Mouse (Mus musculus) mature B cell (primary cell): ENCODE measurements around the gene Espn.

Experiments
- in situ Hi-C: fragments of 300-500 bp; cut with MboI; formaldehyde crosslinking; loops from 2 replicates; pipeline ENCODE4 v1.14.3; 2019

Gene Espn

DNA sequence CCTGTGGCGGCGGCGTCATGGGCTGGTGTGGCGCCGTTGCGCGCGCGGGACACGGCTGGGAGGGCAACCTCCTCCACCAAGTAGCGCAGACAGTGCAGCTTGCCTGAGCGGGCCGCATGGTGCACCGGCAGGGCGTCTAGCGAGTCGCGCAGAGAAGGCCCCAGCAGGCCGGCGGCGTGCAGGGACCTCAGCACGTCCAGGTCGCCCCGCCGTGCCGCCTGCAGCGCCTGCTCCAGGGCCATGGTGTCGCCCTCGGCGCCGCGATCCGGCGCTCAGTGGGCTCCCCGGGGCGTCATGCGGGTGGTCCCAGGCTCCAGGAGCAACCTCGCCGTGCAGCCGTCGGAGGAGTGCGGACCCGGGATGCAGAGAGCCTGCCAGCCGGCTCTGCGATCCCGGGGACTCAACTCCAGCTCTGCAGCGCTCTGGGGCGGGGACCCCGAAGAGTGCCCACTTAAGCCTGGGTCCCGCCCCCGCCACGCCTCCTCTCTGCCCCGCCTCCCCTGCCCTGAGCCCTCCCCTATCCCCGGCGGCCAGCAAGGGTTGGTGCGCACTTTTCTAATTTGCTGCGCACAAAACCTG is at the start of gene Espn:
TSS of gene Espn (minus strand) at position 406 of the 579 bp plus-strand sequence.
- in situ Hi-C loops = no loop called here

GRCm38 (mm10) chr4:152201492-152201891 is 49.3 kb upstream of the Espn start:
- in situ Hi-C loops = no loop called here

- in situ Hi-C loops = no loop called here
Measured at GRCm38 (mm10) chr4:152199617-152200016, 47.4 kb upstream of the Espn start.

- in situ Hi-C loops = no loop called here
Measured at GRCm38 (mm10) chr4:152197545-152197944, 45.4 kb upstream of the Espn start.

- in situ Hi-C loops = no loop called here
Measured at GRCm38 (mm10) chr4:152196276-152196675, 44.1 kb upstream of the Espn start.

DNA sequence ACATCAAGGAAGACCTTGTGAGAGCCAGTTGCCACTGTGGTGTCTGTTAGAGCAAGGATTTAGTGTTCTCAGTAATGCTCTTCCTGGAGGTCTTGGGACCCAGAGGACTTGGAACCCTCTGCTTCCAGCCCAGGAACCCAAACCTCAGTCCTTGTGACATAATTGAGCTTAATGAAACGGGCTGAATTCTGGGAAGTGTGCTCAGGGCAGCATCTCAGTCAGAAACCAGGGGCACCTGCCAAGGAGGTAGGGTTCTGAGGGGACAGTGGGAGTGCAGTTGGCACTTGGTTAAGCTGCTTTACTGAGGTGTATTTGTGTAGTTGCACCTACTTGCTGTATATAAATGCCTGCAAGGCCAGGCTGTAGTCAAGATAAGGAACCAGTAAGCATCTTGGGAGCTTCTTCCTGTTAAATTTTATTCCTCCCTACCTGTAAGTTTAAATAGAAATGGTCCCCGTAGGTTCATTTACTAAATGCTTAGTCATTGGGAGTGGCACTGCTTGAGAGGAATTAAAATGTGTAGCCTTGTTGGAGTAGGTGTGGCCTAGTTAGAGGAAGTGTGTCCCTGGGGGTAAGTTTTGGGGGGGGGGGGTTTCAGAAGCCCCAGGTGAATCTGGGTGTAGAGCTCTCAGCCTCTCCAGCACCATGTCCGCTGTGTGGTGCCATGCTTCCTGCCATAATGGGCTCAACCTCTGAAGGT is 42.5 kb upstream of the Espn start:
- in situ Hi-C loops = no loop called here

GRCm38 (mm10) chr4:152192569-152192968 is 40.4 kb upstream of the Espn start:
- in situ Hi-C loops = no loop called here

DNA sequence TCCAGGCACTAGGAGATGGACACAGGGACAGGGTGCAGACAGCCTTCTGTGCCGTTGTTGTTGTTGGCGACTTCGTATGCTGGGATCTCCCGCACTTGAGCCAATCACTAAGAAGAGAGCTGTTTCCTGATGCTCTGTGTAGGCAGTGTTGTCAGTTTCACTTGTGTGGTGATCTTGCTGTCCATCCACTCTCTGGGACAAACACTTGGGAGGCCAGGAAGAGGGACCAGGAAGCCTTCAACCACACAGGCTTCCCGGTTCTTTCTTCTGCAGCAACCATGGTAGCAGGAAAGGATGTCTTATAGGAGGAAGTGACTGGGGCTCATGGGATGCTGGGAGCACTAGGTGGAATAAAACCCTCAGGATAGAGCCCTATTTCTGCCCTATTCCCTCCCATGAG is 38.5 kb upstream of the Espn start:
- in situ Hi-C loops = no loop called here

DNA sequence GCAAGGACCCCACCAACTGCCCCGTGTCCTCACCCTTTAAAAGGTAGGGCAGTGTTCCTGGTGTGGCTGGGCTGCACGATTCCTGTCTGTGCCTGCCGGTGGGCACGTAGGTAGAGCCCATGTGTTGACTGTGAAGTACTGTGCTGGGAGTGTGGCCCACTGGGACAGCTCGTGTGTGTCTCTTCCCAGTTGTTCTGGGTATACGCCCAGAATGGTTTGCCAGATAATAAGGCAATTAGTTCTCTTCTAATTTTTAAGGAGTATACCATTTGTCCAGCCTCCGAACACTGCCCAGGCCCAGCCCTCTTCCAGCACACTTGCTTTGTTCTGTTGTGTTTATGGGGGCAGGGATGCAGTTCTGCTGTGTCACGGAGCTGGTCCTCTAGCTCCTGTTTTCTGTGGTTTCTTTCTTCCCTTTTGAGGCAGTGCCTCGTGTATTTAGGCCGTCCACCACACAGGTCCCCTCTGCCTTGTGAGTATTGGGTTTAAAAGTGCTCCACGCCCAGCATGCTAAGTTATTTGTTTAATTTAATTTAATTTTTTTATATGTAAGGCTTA is 38.0 kb upstream of the Espn start:
- in situ Hi-C loops = no loop called here

- in situ Hi-C loops = no loop called here
Measured at GRCm38 (mm10) chr4:152189691-152190090, 37.5 kb upstream of the Espn start.

DNA sequence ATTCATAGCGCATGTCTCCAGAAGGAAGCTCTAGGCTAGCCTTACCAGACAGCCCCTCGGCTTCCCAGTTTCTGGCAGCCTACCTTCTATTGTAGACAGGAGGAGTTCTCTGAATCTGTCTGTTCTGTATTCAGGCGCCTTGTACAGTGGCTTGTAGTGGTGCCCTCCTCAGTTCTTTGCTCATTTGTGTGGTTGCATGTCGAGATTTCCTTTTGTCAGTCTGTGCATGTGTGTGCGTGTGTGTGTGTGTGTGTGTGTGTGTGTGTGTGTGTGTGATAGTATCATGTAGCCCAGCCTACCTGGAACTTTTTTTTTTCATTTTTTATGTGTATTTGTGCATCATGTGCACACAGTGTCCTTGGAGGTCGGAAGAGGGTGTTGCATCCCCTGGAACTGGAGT is 36.9 kb upstream of the Espn start:
- in situ Hi-C loops = no loop called here

DNA sequence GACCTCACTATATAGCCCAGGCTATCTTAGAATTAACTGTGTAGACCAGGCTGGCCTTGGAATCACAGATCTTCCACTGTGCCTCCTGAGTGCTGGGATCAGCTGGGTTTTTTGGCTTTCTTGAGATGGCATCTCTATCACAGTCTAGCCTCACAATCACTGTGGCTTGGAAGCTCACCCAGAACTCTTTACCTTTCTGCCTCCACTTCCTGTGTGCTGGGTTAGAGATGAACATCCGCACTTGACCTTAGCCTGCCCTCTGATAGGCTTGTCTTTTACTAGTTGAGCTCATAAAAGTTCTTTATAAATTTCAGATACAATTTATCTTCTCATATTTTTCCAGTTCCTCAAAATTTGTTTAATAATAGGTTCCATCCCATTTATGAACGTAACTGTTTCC is 36.5 kb upstream of the Espn start:
- in situ Hi-C loops = no loop called here

DNA sequence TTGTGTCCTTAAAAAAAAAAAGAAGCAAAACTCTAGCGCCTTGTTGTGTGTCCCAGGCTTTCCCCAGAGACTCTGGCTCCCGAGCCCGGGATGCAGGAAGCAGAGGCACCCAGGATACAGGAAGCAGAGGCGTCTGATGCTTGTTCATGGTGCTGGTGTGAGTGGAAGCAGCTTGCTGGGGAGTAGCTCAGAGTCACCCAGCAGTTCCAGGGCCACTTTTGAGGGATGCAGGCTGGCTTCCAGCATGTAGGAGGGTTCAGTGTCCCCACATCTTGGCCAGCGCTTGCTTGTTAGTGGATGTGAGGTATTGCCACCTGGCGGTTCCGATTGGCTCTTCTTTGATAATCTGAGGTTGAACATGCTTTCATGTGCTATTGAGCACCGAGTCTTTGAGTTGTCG is 35.0 kb upstream of the Espn start:
- in situ Hi-C loops = no loop called here

DNA sequence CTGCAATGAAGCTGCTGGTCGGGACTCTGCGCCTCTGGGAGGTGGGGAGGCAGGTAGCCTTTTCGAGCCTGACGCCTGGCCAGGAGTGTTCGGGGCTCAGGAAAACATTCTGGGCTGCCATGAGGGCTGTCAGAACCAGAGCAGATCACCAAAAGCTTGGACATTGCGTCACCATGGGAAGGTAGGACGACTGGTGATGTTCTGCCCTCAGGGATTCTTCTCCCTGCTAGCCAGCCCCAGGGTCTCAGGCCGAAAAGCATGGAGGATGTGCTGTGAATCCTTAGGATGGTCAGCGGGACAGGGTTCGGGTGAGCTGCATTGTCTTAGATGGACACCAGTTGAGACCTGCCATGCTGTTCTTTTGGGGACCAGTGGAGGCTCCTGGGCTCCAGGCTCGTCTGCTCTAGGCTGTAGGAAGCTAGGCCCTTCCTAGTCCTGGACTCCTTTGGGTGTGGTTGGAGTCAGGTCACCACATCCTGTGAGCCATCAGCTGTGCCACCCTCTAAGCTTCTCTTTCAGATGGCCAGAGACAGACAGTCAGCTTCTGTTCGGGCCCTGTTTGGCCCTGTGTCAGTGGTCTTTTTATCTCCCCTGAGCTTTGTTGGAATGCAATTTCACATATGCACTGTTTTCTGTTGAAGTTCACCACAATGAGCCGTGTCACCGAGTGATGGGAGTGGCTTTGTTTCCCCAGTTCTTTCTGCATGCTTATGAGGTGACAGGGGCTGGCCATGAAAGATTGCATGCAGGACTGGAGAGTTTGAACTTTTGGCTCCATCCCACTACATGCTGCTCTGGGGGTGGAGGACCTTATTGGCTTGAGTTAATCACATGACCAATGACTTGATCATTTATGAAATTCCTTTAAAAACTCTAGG is 34.3 kb upstream of the Espn start:
- in situ Hi-C loops = no loop called here

GRCm38 (mm10) chr4:152185510-152186204 is 33.5 kb upstream of the Espn start:
- in situ Hi-C loops = no loop called here

GRCm38 (mm10) chr4:152185137-152185509 is 33.0 kb upstream of the Espn start:
- in situ Hi-C loops = no loop called here

- in situ Hi-C loops = no loop called here
Measured at GRCm38 (mm10) chr4:152184353-152185035, 32.3 kb upstream of the Espn start.

- in situ Hi-C loops = no loop called here
Measured at GRCm38 (mm10) chr4:152182205-152182604, 30.0 kb upstream of the Espn start.

- in situ Hi-C loops = loop anchor here (5.0 kb wide), 1 partner anchor 32 kb away; no protein-coding TSS in a partner anchor
Measured at GRCm38 (mm10) chr4:152179946-152180660, 27.9 kb upstream of the Espn start.

GRCm38 (mm10) chr4:152178916-152179705 is 26.9 kb upstream of the Espn start:
- in situ Hi-C loops = loop anchor here (5.0 kb wide), 1 partner anchor 33 kb away; no protein-coding TSS in a partner anchor
